7 mouse cellular contexts compared by ENCODE assay signal in genomic region chr11:8364703-8365433, GRCm38 (mm10).
"Had no signal": no experiment of that assay in that cellular context is flagged by ENCODE, and none has a peak within 500 bp of the region (broad histone marks: within the 10 kb centered on the region; RNA-seq: fewer than 3 reads in every experiment).

No protein-coding gene starts in this region.

- H3K4me2 ChIP-seq: limb, embryonic 12.5 days; midbrain, embryonic 13.5 days had no signal

- H3K27me3 ChIP-seq: limb, embryonic 12.5 days; midbrain, embryonic 13.5 days had no signal

- H3K36me3 ChIP-seq: limb, embryonic 12.5 days; midbrain, embryonic 13.5 days had no signal

- H3K4me3 ChIP-seq: limb, embryonic 12.5 days; midbrain, embryonic 13.5 days had no signal

- H3K9ac ChIP-seq: limb, embryonic 12.5 days; liver, embryonic 14.5 days; midbrain, embryonic 13.5 days had no signal

- ATAC-seq: intestine, embryonic 16.5 days; midbrain, embryonic 13.5 days had no signal

- H3K27ac ChIP-seq: limb, embryonic 12.5 days; liver, embryonic 14.5 days; midbrain, embryonic 13.5 days; stomach, postnatal 0 days had no signal

- H3K9me3 ChIP-seq: limb, embryonic 12.5 days; midbrain, embryonic 13.5 days had no signal

- H3K4me1 ChIP-seq: midbrain, embryonic 13.5 days had no signal

- DNase-seq: kidney, adult 9 months; lung, adult 18-20 months had no signal
